Mouse (Mus musculus): ENCODE measurements around the gene Optn. TPM values are rescaled to one million over a fixed set of nuclear protein-coding genes. Genes with fewer than 3 reads are reported as not detected.

The Optn gene
- total RNA-seq, 2 experiments from 2014 or later: 123 to 325 TPM

GRCm38 (mm10) chr2:5033546-5034420 lies 30.1 kb downstream of the Optn start:
- peak; percentile 63; the same call in 1 of the 2 replicates for ATAC-seq (replicated peaks; ENCODE audit: low FRiP score, poor library complexity, severe bottlenecking)

GRCm38 (mm10) chr2:5032665-5033064 lies 31.2 kb downstream of the Optn start:
- ATAC-seq (replicated peaks; ENCODE audit: low FRiP score, poor library complexity, severe bottlenecking): no peak

GRCm38 (mm10) chr2:5031215-5031614 lies 32.6 kb downstream of the Optn start:
- no peak for ATAC-seq (replicated peaks; ENCODE audit: low FRiP score, poor library complexity, severe bottlenecking)

- no peak for ATAC-seq (replicated peaks; ENCODE audit: low FRiP score, poor library complexity, severe bottlenecking)
These were observed 34.0 kb downstream of the Optn start for GRCm38 (mm10) chr2:5029808-5030207.

- ATAC-seq (replicated peaks; ENCODE audit: low FRiP score, poor library complexity, severe bottlenecking): 0 out of 2 replicates have a peak, but pooled peaks have one; percentile 15
These were observed 35.8 kb downstream of the Optn start for GRCm38 (mm10) chr2:5028047-5028446.

- ATAC-seq (replicated peaks; ENCODE audit: low FRiP score, poor library complexity, severe bottlenecking): no peak
These were observed 36.8 kb downstream of the Optn start for GRCm38 (mm10) chr2:5027057-5027456.

GRCm38 (mm10) chr2:5025162-5025733 lies 38.6 kb downstream of the Optn start:
- ATAC-seq (replicated peaks; ENCODE audit: low FRiP score, poor library complexity, severe bottlenecking): peak; percentile 73

- no peak for ATAC-seq (replicated peaks; ENCODE audit: low FRiP score, poor library complexity, severe bottlenecking)
These were observed 40.0 kb downstream of the Optn start for GRCm38 (mm10) chr2:5023699-5024399.

GRCm38 (mm10) chr2:5023275-5023674 lies 40.6 kb downstream of the Optn start:
- no peak for ATAC-seq (replicated peaks; ENCODE audit: low FRiP score, poor library complexity, severe bottlenecking)

GRCm38 (mm10) chr2:5019708-5020107 lies 44.1 kb downstream of the Optn start:
- ATAC-seq (replicated peaks; ENCODE audit: low FRiP score, poor library complexity, severe bottlenecking): no peak

GRCm38 (mm10) chr2:5016922-5017321 lies 46.9 kb downstream of the Optn start:
- ATAC-seq (replicated peaks; ENCODE audit: low FRiP score, poor library complexity, severe bottlenecking): no peak

- no peak for ATAC-seq (replicated peaks; ENCODE audit: low FRiP score, poor library complexity, severe bottlenecking)
These were observed 48.3 kb downstream of the Optn start for GRCm38 (mm10) chr2:5015527-5015926.

GRCm38 (mm10) chr2:5014616-5015015 lies 49.2 kb downstream of the Optn start:
- no peak for ATAC-seq (replicated peaks; ENCODE audit: low FRiP score, poor library complexity, severe bottlenecking)

- ATAC-seq (replicated peaks; ENCODE audit: low FRiP score, poor library complexity, severe bottlenecking): peak; percentile 99
These were observed 51.1 kb downstream of the Optn start, which contains the start of gene Mcm10 for GRCm38 (mm10) chr2:5012491-5013324. Gene Mcm10 (minus strand): TSS chr2:5012791.

GRCm38 (mm10) chr2:5011898-5012490 lies 51.9 kb downstream of the Optn start:
- no peak for ATAC-seq (replicated peaks; ENCODE audit: low FRiP score, poor library complexity, severe bottlenecking)

GRCm38 (mm10) chr2:5007107-5007506 lies 56.7 kb downstream of the Optn start:
- no peak for ATAC-seq (replicated peaks; ENCODE audit: low FRiP score, poor library complexity, severe bottlenecking)

- ATAC-seq (replicated peaks; ENCODE audit: low FRiP score, poor library complexity, severe bottlenecking): no peak
These were observed 62.6 kb downstream of the Optn start for GRCm38 (mm10) chr2:5001266-5001665.

- no peak for ATAC-seq (replicated peaks; ENCODE audit: low FRiP score, poor library complexity, severe bottlenecking)
These were observed 64.9 kb downstream of the Optn start for GRCm38 (mm10) chr2:4998905-4999304.

GRCm38 (mm10) chr2:4996421-4996824 lies 67.4 kb downstream of the Optn start:
- no peak for ATAC-seq (replicated peaks; ENCODE audit: low FRiP score, poor library complexity, severe bottlenecking)
